Mouse (Mus musculus): Measurements from ENCODE around the gene AW551984. TPM values are rescaled to one million over a fixed set of nuclear protein-coding genes. Genes with fewer than 3 reads are reported as not detected.

Gene AW551984
- polyA plus RNA-seq (2015; fragmentation: Nextera tagmentation; extraction: Ambion mirVana) = 38.8 and 53.5 TPM in 2 replicates

GRCm38 (mm10) chr9:39603999-39604453 is at the start of gene AW551984:
TSS of gene AW551984 (minus strand) at chr9:39604403.
- peak; percentile 41; the same call in 1 of the 2 replicates for ATAC-seq (replicated peaks)
- H3K9ac ChIP-seq (replicated peaks) = peak within 1 kb of the TSS; percentile 36
- H3K27me3 ChIP-seq = 0 out of 2 replicates have a peak, but pooled peaks cover 2% of the 10 kb centered on the region
- peak within 1 kb of the TSS; percentile 35 for H3K4me3 ChIP-seq
- under 1% methylated on average over 8 of the region's 8 CpGs for WGBS
- peak within 1 kb of the TSS; percentile 65 for H3K4me2 ChIP-seq (replicated peaks)
- peak within 1 kb of the TSS; percentile 42 for H3K27ac ChIP-seq (replicated peaks)
- no peaks in the 10 kb centered on the region for H3K36me3 ChIP-seq
- peaks cover 24% of the 10 kb centered on the region for H3K4me1 ChIP-seq
- H3K9me3 ChIP-seq = no peaks in the 10 kb centered on the region

- WGBS = 90% methylated on average over 4 of the region's 4 CpGs
- H3K4me3 ChIP-seq = no peak overlapping the region
- ATAC-seq (replicated peaks) = no peak
- H3K36me3 ChIP-seq = no peaks in the 10 kb centered on the region
- H3K9me3 ChIP-seq = no peaks in the 10 kb centered on the region
- H3K4me2 ChIP-seq (replicated peaks) = no peak overlapping the region
- H3K27me3 ChIP-seq = no peaks in the 10 kb centered on the region
- H3K27ac ChIP-seq (replicated peaks) = no peak overlapping the region
- no peak overlapping the region for H3K9ac ChIP-seq (replicated peaks)
- no peaks in the 10 kb centered on the region for H3K4me1 ChIP-seq
These were observed 43.2 kb upstream of the AW551984 start for GRCm38 (mm10) chr9:39647382-39647781.

GRCm38 (mm10) chr9:39644785-39645184 is 40.6 kb upstream of the AW551984 start, which contains the start of gene Olfr961:
TSS of gene Olfr961 (plus strand) at chr9:39645085.
- H3K9ac ChIP-seq (replicated peaks) = no peak within 1 kb of the TSS
- H3K36me3 ChIP-seq = no peaks in the 10 kb centered on the region
- H3K27me3 ChIP-seq = no peaks in the 10 kb centered on the region
- no peak for ATAC-seq (replicated peaks)
- no peaks in the 10 kb centered on the region for H3K4me1 ChIP-seq
- no peak within 1 kb of the TSS for H3K27ac ChIP-seq (replicated peaks)
- H3K4me2 ChIP-seq (replicated peaks) = no peak within 1 kb of the TSS
- H3K9me3 ChIP-seq = no peaks in the 10 kb centered on the region
- no peak within 1 kb of the TSS for H3K4me3 ChIP-seq

- ATAC-seq (replicated peaks) = peak; percentile 60; the same call in 1 of the 2 replicates
- no peaks in the 10 kb centered on the region for H3K27me3 ChIP-seq
These were observed 29.9 kb upstream of the AW551984 start for GRCm38 (mm10) chr9:39633913-39634594.

GRCm38 (mm10) chr9:39629069-39629468 is 24.9 kb upstream of the AW551984 start:
- no peaks in the 10 kb centered on the region for H3K36me3 ChIP-seq
- ATAC-seq (replicated peaks) = no peak
- H3K4me2 ChIP-seq (replicated peaks) = no peak overlapping the region
- 89% methylated on average over 2 of the region's 2 CpGs for whole genome bisulfite sequencing
- H3K4me1 ChIP-seq = no peaks in the 10 kb centered on the region
- H3K27me3 ChIP-seq = no peaks in the 10 kb centered on the region
- H3K4me3 ChIP-seq = no peak overlapping the region
- no peak overlapping the region for H3K9ac ChIP-seq (replicated peaks)
- no peak overlapping the region for H3K27ac ChIP-seq (replicated peaks)
- no peaks in the 10 kb centered on the region for H3K9me3 ChIP-seq

More at GRCm38 (mm10) chr9:39633913-39634594, 29.9 kb upstream of the AW551984 start:
- Histone ChIP-seq H3K9me3 (no peaks in the 10 kb centered on the region), H3K4me3 (no peak overlapping the region), H3K4me1 (no peaks in the 10 kb centered on the region), H3K27ac (replicated peaks) (peak overlapping the region; percentile 54; the same call in 1 of the 2 replicates), H3K9ac (replicated peaks) (no peak overlapping the region), H3K36me3 (no peaks in the 10 kb centered on the region), H3K4me2 (replicated peaks) (no peak overlapping the region)
- 43% methylated on average over 4 of the region's 4 CpGs for WGBS

GRCm38 (mm10) chr9:39624711-39625110 is 20.5 kb upstream of the AW551984 start:
- Histone ChIP-seq H3K27me3 (no peaks in the 10 kb centered on the region), H3K9ac (replicated peaks) (no peak overlapping the region), H3K36me3 (no peaks in the 10 kb centered on the region), H3K9me3 (no peaks in the 10 kb centered on the region), H3K4me2 (replicated peaks) (no peak overlapping the region), H3K27ac (replicated peaks) (no peak overlapping the region), H3K4me3 (no peak overlapping the region), H3K4me1 (no peaks in the 10 kb centered on the region)
- no peak for ATAC-seq (replicated peaks)
- WGBS = 93% methylated on average over 2 of the region's 2 CpGs

- H3K4me2 ChIP-seq (replicated peaks) = no peak overlapping the region
- no peak overlapping the region for H3K4me3 ChIP-seq
- H3K4me1 ChIP-seq = no peaks in the 10 kb centered on the region
- H3K27me3 ChIP-seq = no peaks in the 10 kb centered on the region
- 95% methylated on average over 3 of the region's 3 CpGs for WGBS
- no peaks in the 10 kb centered on the region for H3K9me3 ChIP-seq
- H3K27ac ChIP-seq (replicated peaks) = no peak overlapping the region
- no peak for ATAC-seq (replicated peaks)
- no peak overlapping the region for H3K9ac ChIP-seq (replicated peaks)
- no peaks in the 10 kb centered on the region for H3K36me3 ChIP-seq
These were observed 19.6 kb upstream of the AW551984 start for GRCm38 (mm10) chr9:39623783-39624182.

- Histone ChIP-seq H3K36me3 (no peaks in the 10 kb centered on the region), H3K27me3 (no peaks in the 10 kb centered on the region), H3K9me3 (no peaks in the 10 kb centered on the region), H3K4me3 (no peak within 1 kb of the TSS), H3K4me1 (no peaks in the 10 kb centered on the region), H3K9ac (replicated peaks) (no peak within 1 kb of the TSS), H3K27ac (replicated peaks) (no peak within 1 kb of the TSS), H3K4me2 (replicated peaks) (no peak within 1 kb of the TSS)
- ATAC-seq (replicated peaks) = no peak
- WGBS = 27% methylated on average over 1 of the region's 1 CpGs
These were observed 16.9 kb upstream of the AW551984 start, which contains the start of gene Olfr960 for GRCm38 (mm10) chr9:39621073-39621472. TSS of gene Olfr960 (plus strand) at chr9:39621373.

- 52% methylated on average over 1 of the region's 1 CpGs for WGBS
- Histone ChIP-seq H3K4me2 (replicated peaks) (no peak overlapping the region), H3K27ac (replicated peaks) (no peak overlapping the region), H3K9ac (replicated peaks) (no peak overlapping the region), H3K36me3 (no peaks in the 10 kb centered on the region), H3K27me3 (no peaks in the 10 kb centered on the region), H3K4me3 (no peak overlapping the region), H3K9me3 (no peaks in the 10 kb centered on the region), H3K4me1 (no peaks in the 10 kb centered on the region)
- ATAC-seq (replicated peaks) = peak; percentile 68
These were observed 7.8 kb upstream of the AW551984 start for GRCm38 (mm10) chr9:39611953-39612352.

- H3K4me1 ChIP-seq = no peaks in the 10 kb centered on the region
- no peak within 1 kb of the TSS for H3K9ac ChIP-seq (replicated peaks)
- WGBS = 74% methylated on average over 3 of the region's 3 CpGs
- ATAC-seq (replicated peaks) = no peak
- H3K4me3 ChIP-seq = no peak within 1 kb of the TSS
- no peak within 1 kb of the TSS for H3K4me2 ChIP-seq (replicated peaks)
- H3K36me3 ChIP-seq = no peaks in the 10 kb centered on the region
- no peaks in the 10 kb centered on the region for H3K27me3 ChIP-seq
- H3K27ac ChIP-seq (replicated peaks) = no peak within 1 kb of the TSS
- H3K9me3 ChIP-seq = no peaks in the 10 kb centered on the region
These were observed 6.2 kb upstream of the AW551984 start, which contains the start of gene Olfr148 for GRCm38 (mm10) chr9:39610355-39610754. TSS of gene Olfr148 (plus strand) at chr9:39610655.

- H3K4me1 ChIP-seq = peaks cover 11% of the 10 kb centered on the region
- H3K4me2 ChIP-seq (replicated peaks) = no peak overlapping the region
- H3K27me3 ChIP-seq = 0 out of 2 replicates have a peak, but pooled peaks cover 2% of the 10 kb centered on the region
- H3K27ac ChIP-seq (replicated peaks) = no peak overlapping the region
- H3K36me3 ChIP-seq = no peaks in the 10 kb centered on the region
- H3K4me3 ChIP-seq = no peak overlapping the region
- ATAC-seq (replicated peaks) = no peak
- no peak overlapping the region for H3K9ac ChIP-seq (replicated peaks)
- no peaks in the 10 kb centered on the region for H3K9me3 ChIP-seq
These were observed 4.3 kb upstream of the AW551984 start for GRCm38 (mm10) chr9:39608497-39608896.

GRCm38 (mm10) chr9:39603333-39603845 is 814 bp downstream of the AW551984 start:
- no peaks in the 10 kb centered on the region for H3K9me3 ChIP-seq
- 0 out of 2 replicates have a peak, but pooled peaks cover 2% of the 10 kb centered on the region for H3K27me3 ChIP-seq
- H3K4me3 ChIP-seq = peak overlapping the region; percentile 35
- peak overlapping the region; percentile 42 for H3K27ac ChIP-seq (replicated peaks)
- no peaks in the 10 kb centered on the region for H3K36me3 ChIP-seq
- WGBS = under 1% methylated on average over 9 of the region's 9 CpGs
- peak overlapping the region; percentile 65 for H3K4me2 ChIP-seq (replicated peaks)
- peak overlapping the region; percentile 29 for H3K9ac ChIP-seq (replicated peaks)
- ATAC-seq (replicated peaks) = peak; percentile 41
- H3K4me1 ChIP-seq = peaks cover 24% of the 10 kb centered on the region
